14 mouse cellular contexts compared by ENCODE assay signal in the genomic region with DNA sequence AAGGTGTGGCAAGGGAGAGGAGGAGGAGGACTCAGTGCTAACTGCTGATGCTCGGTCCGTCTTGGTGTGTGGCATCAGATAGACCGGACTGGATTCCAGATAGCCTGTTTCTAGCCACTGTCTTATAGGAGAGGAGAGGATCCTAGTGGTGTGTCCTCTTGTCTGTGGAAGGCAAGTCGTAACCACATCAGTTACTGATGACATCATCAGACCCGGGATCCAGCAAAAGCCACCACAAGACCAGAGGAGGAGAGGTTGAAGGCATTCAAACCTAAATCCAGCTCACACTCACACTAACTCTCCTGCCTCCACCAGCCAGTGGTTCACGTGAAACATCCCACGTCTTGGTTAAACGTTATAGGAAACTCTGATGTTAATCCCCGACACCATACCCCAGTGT.
"Had no signal": no experiment of that assay in that cellular context is flagged by ENCODE, and none has a peak within 500 bp of the region (broad histone marks: within the 10 kb centered on the region; RNA-seq: fewer than 3 reads in every experiment).

No protein-coding gene starts in this region.

- DNase-seq: kidney, postnatal 10 days; kidney, postnatal 36 days; layer of hippocampus, postnatal 36 days; liver, embryonic 13.5 days; lung, embryonic 14.5 days; retina, postnatal 1 day; right cerebral cortex, postnatal 25 days; thymus, adult 18-20 months; thymus, postnatal 4 days had no signal

- H3K27me3 ChIP-seq: kidney, embryonic 15.5 days; liver, embryonic 13.5 days; midbrain, embryonic 12.5 days; midbrain, embryonic 15.5 days; neural tube, embryonic 13.5 days had no signal

- ATAC-seq: lung, postnatal 0 days; midbrain, embryonic 15.5 days had no signal
